Mouse (Mus musculus): ENCODE measurements around the gene 4632433K11Rik. TPM values are rescaled to one million over a fixed set of nuclear protein-coding genes. Genes with fewer than 3 reads are reported as not detected.
A peak's percentile ranks its signal among the peaks of the same experiment; 100 is the strongest.

Gene 4632433K11Rik
- polyA plus RNA-seq, 1 experiment = not detected

- no peaks in the 10 kb centered on the region for H3K27me3 ChIP-seq (ENCODE audit: control insufficient read depth, insufficient read depth, insufficient read length)
- no peak overlapping the region for H3ac ChIP-seq (ENCODE audit: control insufficient read depth, insufficient read length, low read depth)
- no peaks in the 10 kb centered on the region for H3K79me2 ChIP-seq (ENCODE audit: control insufficient read depth, insufficient read depth)
- no peaks in the 10 kb centered on the region for H3K36me3 ChIP-seq (ENCODE audit: control insufficient read depth, insufficient read depth)
- no peak overlapping the region for H3K4me3 ChIP-seq (ENCODE audit: insufficient read depth, poor library complexity, severe bottlenecking)
- no peak for TF ChIP-seq MAX (IDR thresholded peaks at IDR 0.05)
- no peaks in the 10 kb centered on the region for H3K79me3 ChIP-seq (ENCODE audit: low read depth)
Observed at GRCm38 (mm10) chr7:5046112-5046511, 12.2 kb downstream of the 4632433K11Rik start.

GRCm38 (mm10) chr7:5047313-5047712 is 13.4 kb downstream of the 4632433K11Rik start:
- Histone ChIP-seq H3ac (ENCODE audit: control insufficient read depth, insufficient read length, low read depth) (no peak overlapping the region), H3K27me3 (ENCODE audit: control insufficient read depth, insufficient read depth, insufficient read length) (no peaks in the 10 kb centered on the region), H3K79me2 (ENCODE audit: control insufficient read depth, insufficient read depth) (no peaks in the 10 kb centered on the region), H3K79me3 (ENCODE audit: low read depth) (no peaks in the 10 kb centered on the region), H3K36me3 (ENCODE audit: control insufficient read depth, insufficient read depth) (no peaks in the 10 kb centered on the region), H3K4me3 (ENCODE audit: insufficient read depth, poor library complexity, severe bottlenecking) (no peak overlapping the region)
- TF ChIP-seq CEBPB (IDR thresholded peaks at IDR 0.05; ENCODE audit: low read depth) = no peak
- TF ChIP-seq CTCF (IDR thresholded peaks at IDR 0.05; ENCODE audit: control insufficient read depth, insufficient read depth, insufficient read length) = no peak
- no peak for TF ChIP-seq MYOG (IDR thresholded peaks at IDR 0.05; ENCODE audit: control insufficient read depth, extremely low read depth, insufficient read length)
- TF ChIP-seq FOSL1 (IDR thresholded peaks at IDR 0.05; ENCODE audit: insufficient read depth, low read length, poor library complexity, severe bottlenecking) = no peak
- no peak for TF ChIP-seq USF1 (IDR thresholded peaks at IDR 0.05; ENCODE audit: low read depth)
- TF ChIP-seq MYOD1 (IDR thresholded peaks at IDR 0.05; ENCODE audit: control insufficient read depth, insufficient read length, low read depth) = no peak
- TF ChIP-seq MAX (IDR thresholded peaks at IDR 0.05) = no peak

- Histone ChIP-seq H3K79me2 (ENCODE audit: control insufficient read depth, insufficient read depth) (no peaks in the 10 kb centered on the region), H3K27me3 (ENCODE audit: control insufficient read depth, insufficient read depth, insufficient read length) (peaks cover 4% of the 10 kb centered on the region), H3K36me3 (ENCODE audit: control insufficient read depth, insufficient read depth) (no peaks in the 10 kb centered on the region), H3ac (ENCODE audit: control insufficient read depth, insufficient read length, low read depth) (peak within 1 kb of the TSS; percentile 75), H3K4me3 (ENCODE audit: insufficient read depth, poor library complexity, severe bottlenecking) (peak within 1 kb of the TSS; percentile 38), H3K79me3 (ENCODE audit: low read depth) (no peaks in the 10 kb centered on the region)
- TF ChIP-seq MAX (IDR thresholded peaks at IDR 0.05) (peak; percentile 35), MYOG (IDR thresholded peaks at IDR 0.05; ENCODE audit: control insufficient read depth, extremely low read depth, insufficient read length) (no peak)
Observed at GRCm38 (mm10) chr7:5051193-5052192, 17.6 kb downstream of the 4632433K11Rik start, which contains the start of gene Zfp580. Gene Zfp580, plus strand, starts transcription at chr7:5051538.

- Histone ChIP-seq H3K36me3 (ENCODE audit: control insufficient read depth, insufficient read depth) (no peaks in the 10 kb centered on the region), H3K79me3 (ENCODE audit: low read depth) (no peaks in the 10 kb centered on the region), H3K27me3 (ENCODE audit: control insufficient read depth, insufficient read depth, insufficient read length) (peaks cover 11% of the 10 kb centered on the region), H3K4me3 (ENCODE audit: insufficient read depth, poor library complexity, severe bottlenecking) (no peak overlapping the region), H3ac (ENCODE audit: control insufficient read depth, insufficient read length, low read depth) (no peak overlapping the region), H3K79me2 (ENCODE audit: control insufficient read depth, insufficient read depth) (no peaks in the 10 kb centered on the region)
- no peak for TF ChIP-seq USF1 (IDR thresholded peaks at IDR 0.05; ENCODE audit: low read depth)
- TF ChIP-seq MAX (IDR thresholded peaks at IDR 0.05) = no peak
Observed at GRCm38 (mm10) chr7:5052438-5052837, 18.5 kb downstream of the 4632433K11Rik start.

GRCm38 (mm10) chr7:5052931-5053343 is 19.0 kb downstream of the 4632433K11Rik start:
- Histone ChIP-seq H3ac (ENCODE audit: control insufficient read depth, insufficient read length, low read depth) (no peak overlapping the region), H3K27me3 (ENCODE audit: control insufficient read depth, insufficient read depth, insufficient read length) (peaks cover 11% of the 10 kb centered on the region), H3K79me3 (ENCODE audit: low read depth) (no peaks in the 10 kb centered on the region), H3K79me2 (ENCODE audit: control insufficient read depth, insufficient read depth) (no peaks in the 10 kb centered on the region), H3K4me3 (ENCODE audit: insufficient read depth, poor library complexity, severe bottlenecking) (no peak overlapping the region), H3K36me3 (ENCODE audit: control insufficient read depth, insufficient read depth) (no peaks in the 10 kb centered on the region)
- no peak for TF ChIP-seq MYOD1 (IDR thresholded peaks at IDR 0.05; ENCODE audit: control insufficient read depth, insufficient read length, low read depth)
- TF ChIP-seq CEBPB (IDR thresholded peaks at IDR 0.05; ENCODE audit: low read depth) = no peak
- TF ChIP-seq USF1 (IDR thresholded peaks at IDR 0.05; ENCODE audit: low read depth) = no peak
- no peak for TF ChIP-seq FOSL1 (IDR thresholded peaks at IDR 0.05; ENCODE audit: insufficient read depth, low read length, poor library complexity, severe bottlenecking)
- no peak for TF ChIP-seq MAX (IDR thresholded peaks at IDR 0.05)
- TF ChIP-seq MYOG (IDR thresholded peaks at IDR 0.05; ENCODE audit: control insufficient read depth, extremely low read depth, insufficient read length) = no peak
- no peak for TF ChIP-seq CTCF (IDR thresholded peaks at IDR 0.05; ENCODE audit: control insufficient read depth, insufficient read depth, insufficient read length)

- H3ac ChIP-seq (ENCODE audit: control insufficient read depth, insufficient read length, low read depth) = no peak overlapping the region
- no peak for TF ChIP-seq MYOG (IDR thresholded peaks at IDR 0.05; ENCODE audit: control insufficient read depth, extremely low read depth, insufficient read length)
- no peak for TF ChIP-seq CTCF (IDR thresholded peaks at IDR 0.05; ENCODE audit: control insufficient read depth, insufficient read depth, insufficient read length)
- no peak for TF ChIP-seq MYOD1 (IDR thresholded peaks at IDR 0.05; ENCODE audit: control insufficient read depth, insufficient read length, low read depth)
- H3K36me3 ChIP-seq (ENCODE audit: control insufficient read depth, insufficient read depth) = no peaks in the 10 kb centered on the region
- no peaks in the 10 kb centered on the region for H3K79me2 ChIP-seq (ENCODE audit: control insufficient read depth, insufficient read depth)
- no peak overlapping the region for H3K4me3 ChIP-seq (ENCODE audit: insufficient read depth, poor library complexity, severe bottlenecking)
- no peaks in the 10 kb centered on the region for H3K79me3 ChIP-seq (ENCODE audit: low read depth)
- H3K27me3 ChIP-seq (ENCODE audit: control insufficient read depth, insufficient read depth, insufficient read length) = peaks cover 11% of the 10 kb centered on the region
Observed at GRCm38 (mm10) chr7:5053456-5054179, 19.7 kb downstream of the 4632433K11Rik start.
